Mouse (Mus musculus) lung, postnatal 36 days (tissue): ENCODE data around the gene Rgs12.

Experiments used
- DNase-seq: peaks from one replicate; pipeline ENCODE4 v3.0.0; 2022; ENCODE audit warnings: mixed read lengths

The Rgs12 gene

DNA sequence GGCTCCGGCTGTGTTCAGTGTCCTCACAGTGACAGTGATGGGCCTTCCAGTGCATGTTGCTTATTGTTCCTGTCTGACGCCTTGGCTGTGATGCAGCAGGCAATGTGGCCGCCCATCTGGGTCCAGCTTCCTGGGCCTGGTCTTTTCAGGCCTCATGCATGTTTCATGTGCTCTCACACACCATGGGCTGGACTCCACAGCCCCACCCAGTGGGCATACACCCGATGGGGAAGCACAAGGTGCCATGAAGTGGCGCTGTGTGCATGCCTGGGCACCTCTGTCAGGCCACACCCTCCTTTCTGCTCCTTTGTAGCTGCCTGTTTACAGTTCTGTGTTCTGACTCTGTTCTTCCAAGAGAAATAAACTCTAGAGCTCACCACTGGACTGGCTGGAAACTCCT lies 83.8 kb downstream of the Rgs12 start:
- peak; percentile 73 for DNase-seq

DNA sequence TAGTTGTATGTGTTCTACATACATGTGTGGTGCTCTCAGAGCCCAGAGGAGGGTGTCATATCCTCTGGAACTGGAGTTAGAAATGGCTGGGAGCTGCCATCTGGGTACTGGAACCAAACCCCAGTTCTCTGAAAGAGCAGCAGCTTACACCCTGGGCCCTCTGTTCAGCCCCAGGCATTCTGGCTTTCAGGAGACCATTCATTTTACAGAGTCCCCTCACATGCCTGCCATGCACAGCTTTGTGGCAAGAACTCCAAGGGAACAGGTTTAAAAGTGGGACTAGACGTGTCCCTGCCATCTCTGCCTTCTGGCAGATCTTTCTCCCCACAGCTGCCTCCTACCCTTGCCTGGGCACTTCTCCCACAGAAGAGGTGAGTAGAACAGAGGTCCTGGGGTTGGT lies 84.4 kb downstream of the Rgs12 start:
- DNase-seq: no peak

GRCm38 (mm10) chr5:35035141-35035540 lies 85.9 kb downstream of the Rgs12 start:
- no peak for DNase-seq

DNA sequence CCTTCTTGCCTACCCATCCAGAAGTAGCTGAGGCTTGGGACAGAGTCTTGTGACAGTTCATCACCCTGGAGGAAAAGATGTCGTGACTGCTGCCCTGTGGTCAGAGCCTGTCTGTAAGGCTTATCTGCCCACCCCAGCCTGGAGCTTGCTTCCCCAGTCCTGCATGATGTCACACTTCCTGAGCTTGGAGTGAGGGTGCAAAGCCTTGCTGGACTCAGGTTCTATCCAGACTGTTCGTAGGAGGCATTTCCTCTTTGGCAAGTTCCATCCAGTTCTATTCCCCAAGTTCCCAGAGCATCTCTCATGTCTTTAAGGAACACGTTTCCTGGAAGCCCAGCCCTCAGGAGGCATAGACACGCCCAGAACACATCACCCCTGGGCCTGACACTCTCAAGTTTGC lies 86.5 kb downstream of the Rgs12 start:
- DNase-seq: peak; percentile 65

- DNase-seq: peak; percentile 15
These were observed 88.2 kb downstream of the Rgs12 start for GRCm38 (mm10) chr5:35037438-35037837.

GRCm38 (mm10) chr5:35041268-35041829 lies 92.1 kb downstream of the Rgs12 start, which contains the start of gene Hgfac:
Hgfac (plus strand) TSS chr5:35041509.
- peak; percentile 63 for DNase-seq

GRCm38 (mm10) chr5:35042431-35043109 lies 93.3 kb downstream of the Rgs12 start:
- no peak for DNase-seq

- DNase-seq: peak; percentile 94
These were observed 93.8 kb downstream of the Rgs12 start for GRCm38 (mm10) chr5:35043110-35043451.

DNA sequence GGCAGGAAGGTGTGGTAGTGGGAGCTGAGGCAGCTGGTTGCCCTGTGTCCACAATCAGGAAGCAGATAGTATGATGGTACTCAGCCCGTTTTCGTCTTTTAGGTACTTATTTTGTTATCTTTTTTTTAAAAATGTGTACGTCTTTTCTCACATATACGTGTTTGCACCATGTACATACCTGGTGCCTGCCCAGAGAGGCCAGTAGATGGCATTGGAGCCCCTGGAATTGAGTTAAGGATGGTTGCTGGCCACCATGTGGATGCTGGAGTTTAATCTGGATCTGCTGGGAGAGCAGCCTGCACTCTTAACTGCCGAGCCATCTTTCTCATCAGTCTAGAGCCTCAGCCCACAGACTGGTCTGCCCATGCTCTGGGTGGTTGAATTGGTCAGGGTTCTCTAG lies 101.3 kb downstream of the Rgs12 start:
- DNase-seq: no peak

DNA sequence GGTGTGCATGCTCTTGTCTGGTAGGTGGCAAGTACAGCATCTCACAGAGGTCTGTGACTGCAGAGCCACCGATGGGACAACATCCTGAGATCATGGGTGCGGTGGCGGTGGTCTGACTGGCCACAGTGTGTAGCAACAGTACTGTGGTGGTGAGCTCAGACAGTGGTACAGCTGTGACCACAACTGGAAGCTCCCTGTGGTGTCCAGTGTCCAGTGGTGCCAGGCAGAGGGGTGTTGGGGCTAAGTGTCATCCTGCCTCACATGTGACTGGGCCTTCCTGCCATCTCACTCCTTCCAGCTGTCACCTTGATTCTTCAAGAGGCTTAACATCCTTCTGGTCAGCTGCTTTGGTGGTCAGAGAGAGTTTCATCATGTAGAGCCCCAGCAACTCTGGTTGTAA lies 105.4 kb downstream of the Rgs12 start:
- no peak for DNase-seq

- peak; percentile 70 for DNase-seq
These were observed 105.8 kb downstream of the Rgs12 start for GRCm38 (mm10) chr5:35055076-35055475.

- DNase-seq: peak; percentile 67
These were observed 107.6 kb downstream of the Rgs12 start, which contains the start of gene Dok7 for GRCm38 (mm10) chr5:35056604-35057432. Dok7 (plus strand) TSS chr5:35056766.

DNA sequence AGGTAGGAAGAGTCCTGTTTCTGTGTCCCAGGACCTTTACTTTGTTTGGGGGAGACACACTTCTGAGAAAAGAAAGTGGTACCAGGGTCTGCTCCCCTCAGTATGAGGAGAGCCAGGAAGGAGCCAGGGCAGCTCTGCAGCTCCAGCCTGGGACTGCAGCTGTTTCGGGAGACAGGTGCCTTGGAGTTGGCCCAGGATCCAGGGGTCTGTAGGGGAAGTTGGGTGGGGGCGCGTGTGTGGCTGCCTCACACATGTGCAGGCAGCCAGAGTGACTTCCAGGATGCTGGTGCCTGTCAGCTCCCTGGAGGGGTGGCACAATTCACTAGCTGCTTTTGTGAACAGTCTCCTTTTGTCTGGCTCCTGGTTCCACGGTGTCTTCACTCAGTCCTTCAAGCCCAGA lies 108.3 kb downstream of the Rgs12 start:
- no peak for DNase-seq

GRCm38 (mm10) chr5:35058216-35058615 lies 109.0 kb downstream of the Rgs12 start:
- DNase-seq: no peak

DNA sequence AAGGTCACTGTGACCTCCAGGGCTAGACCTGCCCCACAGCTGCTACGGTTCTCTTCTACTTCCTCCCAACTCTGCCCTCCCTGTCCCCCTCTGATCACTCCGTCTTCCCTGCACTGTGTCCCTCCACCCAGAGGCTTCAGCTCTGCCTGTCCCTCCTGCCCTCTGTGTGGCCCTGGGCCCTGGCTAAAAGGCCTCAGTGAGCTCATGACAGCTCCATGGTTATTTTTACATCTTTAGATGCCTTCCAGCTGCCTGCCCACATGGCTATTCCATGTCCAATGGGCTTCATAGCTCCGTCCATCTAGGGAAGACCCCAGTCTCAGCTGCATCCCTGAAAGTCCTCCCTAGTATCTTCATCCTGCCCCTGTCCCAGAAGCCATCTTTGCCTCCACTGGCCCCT lies 110.9 kb downstream of the Rgs12 start:
- DNase-seq: no peak

- no peak for DNase-seq
These were observed 120.6 kb downstream of the Rgs12 start for GRCm38 (mm10) chr5:35069841-35070240.

- DNase-seq: no peak
These were observed 121.1 kb downstream of the Rgs12 start for GRCm38 (mm10) chr5:35070314-35070713.

GRCm38 (mm10) chr5:35070953-35071352 lies 121.7 kb downstream of the Rgs12 start:
- DNase-seq: peak; percentile 10

GRCm38 (mm10) chr5:35071855-35072254 lies 122.6 kb downstream of the Rgs12 start:
- no peak for DNase-seq

DNA sequence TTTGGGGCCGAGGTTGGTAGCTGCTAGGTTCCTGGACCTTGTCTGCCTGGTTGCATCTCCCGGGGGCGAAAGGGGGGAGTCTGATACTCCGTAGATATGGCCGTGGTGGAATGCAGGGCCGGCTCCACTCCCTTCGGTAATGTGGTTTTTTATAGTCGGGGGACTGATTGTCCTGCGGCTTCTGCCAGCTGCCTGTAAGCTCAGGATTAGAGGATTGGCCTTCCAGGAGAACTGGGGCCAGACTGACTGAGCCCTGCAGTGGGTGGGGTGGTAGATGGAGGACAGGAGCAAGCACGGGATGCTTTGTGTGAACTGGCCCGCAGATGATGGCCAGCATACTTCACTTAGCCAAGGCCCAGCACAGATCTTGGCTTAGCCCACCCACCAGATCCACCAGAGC lies 124.0 kb downstream of the Rgs12 start:
- no peak for DNase-seq

GRCm38 (mm10) chr5:35073992-35074391 lies 124.7 kb downstream of the Rgs12 start:
- no peak for DNase-seq

DNA sequence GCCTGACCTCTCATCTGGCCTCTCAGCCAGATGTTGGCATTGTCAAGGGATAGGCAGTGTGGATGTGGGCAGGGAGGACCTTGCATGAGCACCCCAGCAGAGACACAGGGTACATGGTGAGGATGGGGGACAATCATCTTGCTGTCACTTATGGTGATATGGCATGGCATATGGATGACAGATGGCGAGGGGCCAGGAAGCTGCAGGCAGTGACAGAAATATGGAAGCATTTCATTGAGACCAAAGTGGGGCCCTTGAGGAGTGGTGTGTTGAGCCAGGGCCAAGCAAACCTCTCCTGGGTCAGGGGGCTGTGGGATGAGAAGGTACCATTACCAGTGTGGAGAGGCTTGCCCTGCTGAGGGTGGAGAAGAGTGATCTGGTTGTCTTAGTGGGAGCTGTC lies 127.1 kb downstream of the Rgs12 start:
- no peak for DNase-seq

DNA sequence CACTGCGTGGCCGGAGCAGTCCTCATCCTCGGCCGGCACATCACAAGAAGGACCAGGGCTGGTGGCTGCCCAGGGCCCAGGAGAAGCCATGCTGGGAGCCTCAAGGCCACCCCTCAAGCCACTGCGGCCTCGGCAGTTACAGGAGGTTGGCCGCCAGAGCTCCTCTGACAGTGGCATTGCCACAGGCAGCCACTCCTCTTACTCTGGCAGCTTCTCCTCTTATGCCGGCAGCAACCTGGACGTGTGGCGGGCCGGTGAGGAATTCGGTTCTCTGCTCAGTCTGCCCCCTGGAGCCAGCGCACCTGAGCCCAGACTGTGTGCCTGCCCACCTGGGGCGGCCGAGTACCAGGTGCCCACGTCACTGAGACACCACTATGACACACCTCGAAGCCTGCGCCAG lies 129.9 kb downstream of the Rgs12 start:
- DNase-seq: no peak

- DNase-seq: no peak
These were observed 135.7 kb downstream of the Rgs12 start for GRCm38 (mm10) chr5:35084913-35085312.
